Mouse (Mus musculus) liver, embryonic 14.5 days (tissue): ENCODE data around the gene Ubqlnl. TPM values are rescaled to one million over a fixed set of nuclear protein-coding genes. Genes with fewer than 3 reads are reported as not detected.
A peak's percentile ranks its signal among the peaks of the same experiment; 100 is the strongest.

Experiments used
- ATAC-seq: fragments of 200-750 bp; cut with Nextera tagmentation; 2 replicates; pipeline ENCODE4 v1.8.0; 2017; ENCODE audit warnings: moderate number of reproducible peaks, mild to moderate bottlenecking, moderate library complexity; ENCODE audit not compliant: insufficient read depth
- DNase-seq, 3 experiments: peaks; one replicate each; pipeline ENCODE4 v3.0.0-alpha.2; 2012 to 2013; ENCODE audit warnings: low read depth in 3 of 3, low spot score in 3 of 3
- H3K27ac ChIP-seq: fragments of 300-500 bp; sonication (generic); 2 replicates; pipeline ENCODE4 v1.5.1; 2014; ENCODE audit warnings: moderate library complexity, mild to moderate bottlenecking, control low read depth, inconsistent platforms
- H3K27me3 ChIP-seq: fragments of 300-500 bp; sonication (generic); 2 replicates; pipeline ENCODE4 v1.6.1; 2014; ENCODE audit warnings: mild to moderate bottlenecking, low read length, moderate library complexity; ENCODE audit not compliant: control insufficient read depth, insufficient read depth
- H3K36me3 ChIP-seq: fragments of 300-500 bp; sonication (generic); replicated peaks from 2 replicates; pipeline ENCODE4 v1.6.1; 2014; ENCODE audit warnings: low read depth; ENCODE audit not compliant: control insufficient read depth, insufficient read depth
- H3K4me1 ChIP-seq, 2 experiments: fragments of 200-500 bp in 1 of 2; fragments of 300-500 bp in 1 of 2; sonication (generic) in 1 of 2; replicated peaks; 2 replicates each; pipeline ENCODE4 v1.6.1; 2012 to 2014; ENCODE audit warnings: antibody characterized with exemption in 1 of 2, inconsistent platforms in 1 of 2, low read length in 1 of 2; ENCODE audit not compliant: control insufficient read depth in 2 of 2, insufficient read depth in 2 of 2
- H3K4me2 ChIP-seq: fragments of 300-500 bp; sonication (generic); 2 replicates; pipeline ENCODE4 v1.6.1; 2014; ENCODE audit warnings: low read depth, mild to moderate bottlenecking, control low read depth, moderate library complexity
- H3K4me3 ChIP-seq, 2 experiments: fragments of 200-500 bp in 1 of 2; fragments of 300-500 bp in 1 of 2; sonication (generic) in 1 of 2; 2 replicates each; pipeline ENCODE4 v1.5.1; 2012 to 2014; ENCODE audit warnings: low read depth in 2 of 2, low read length in 2 of 2, mild to moderate bottlenecking in 2 of 2, control low read depth in 1 of 2, inconsistent platforms in 1 of 2, moderate library complexity in 1 of 2; ENCODE audit not compliant: insufficient read depth in 1 of 2
- H3K9ac ChIP-seq: fragments of 300-500 bp; sonication (generic); replicated peaks from 2 replicates; pipeline ENCODE4 v1.6.1; 2014; ENCODE audit warnings: mild to moderate bottlenecking, control low read depth, moderate library complexity
- H3K9me3 ChIP-seq: fragments of 300-500 bp; sonication (generic); 2 replicates; pipeline ENCODE4 v1.6.1; 2016; ENCODE audit warnings: low read length, mixed read lengths; ENCODE audit not compliant: control insufficient read depth
- CTCF ChIP-seq: IDR thresholded peaks from 2 replicates; pipeline ENCODE4 v1.5.1; 2016; ENCODE audit warnings: antibody characterized with exemption, low read depth, control low read depth
- EP300 ChIP-seq: IDR thresholded peaks from 2 replicates; pipeline ENCODE4 v1.6.1; 2016; ENCODE audit warnings: antibody characterized with exemption, low read depth
- WGBS: fragments of 180-500 bp; shearing (Covaris S2); extraction: QIAGEN DNeasy Blood & Tissue Kit; methylation state at CpG from one replicate; pipeline ENCODE4 v1.1.7; 2014; ENCODE audit not compliant: insufficient replicate concordance; 5-methylcytosine and 5-hydroxymethylcytosine counted together
- polyA plus RNA-seq, 2 experiments: library from polyadenylated mRNA; depleted of rRNA in 1 of 2; stranded (reverse) in 1 of 2; unstranded in 1 of 2; fragments of >200 nt; fragmentation: Nextera tagmentation in 1 of 2; extraction: Ambion mirVana in 1 of 2; gene quantifications; 2 replicates each; pipeline versions ENCODE4 v1.2.1 to v1.2.3; 2012 to 2014

Ubqlnl gene
- polyA plus RNA-seq (2012; rRNA removed) (not detected in 2 replicates), polyA plus RNA-seq (2014; fragmentation: Nextera tagmentation; extraction: Ambion mirVana) (not detected in 2 replicates)

DNA sequence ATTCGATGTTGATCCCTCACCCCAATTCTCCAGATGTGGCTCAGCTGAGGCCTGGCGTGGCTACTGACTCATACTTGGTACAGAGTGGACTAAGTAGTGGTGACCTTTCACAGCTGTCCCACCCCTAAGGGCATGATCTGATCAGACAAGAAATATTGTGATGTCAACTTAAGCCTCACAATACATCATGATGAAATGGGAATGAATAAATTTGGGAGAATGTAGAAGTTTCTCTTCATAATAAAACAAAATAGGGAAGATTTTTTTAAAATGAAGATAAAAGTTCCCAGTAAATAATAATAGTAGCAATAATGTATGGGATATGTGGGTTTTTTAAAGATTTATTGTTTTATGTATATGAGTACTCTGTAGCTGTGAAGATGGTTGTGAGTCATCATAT is at the start of gene Ubqlnl:
TSS of gene Ubqlnl (minus strand) at position 101 of the 400 bp plus-strand sequence.
- no peak for TF ChIP-seq EP300
- no peak for TF ChIP-seq CTCF

DNA sequence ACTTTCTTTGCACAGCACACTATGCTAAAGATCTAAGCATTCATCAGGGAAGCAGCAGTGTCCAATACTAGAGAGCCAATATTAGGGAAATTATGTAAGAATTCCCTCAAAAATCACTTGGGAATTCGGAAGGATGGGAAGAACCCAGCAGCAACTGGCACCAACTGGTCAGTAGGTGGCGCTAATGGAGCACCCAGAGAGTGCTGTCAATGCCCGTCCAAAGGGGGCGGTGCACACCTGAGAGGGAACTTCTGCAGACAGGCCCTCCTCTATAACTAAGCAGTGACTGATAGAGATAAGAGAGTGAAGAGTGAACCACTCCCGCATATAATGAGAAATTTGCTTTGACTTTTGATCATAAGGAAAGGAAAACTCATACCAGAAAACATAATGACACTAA is 49.5 kb upstream of the Ubqlnl start:
- Histone ChIP-seq H3K27me3 (no peaks in the 10 kb centered on the region), H3K4me3 (no peak overlapping the region), H3K36me3 (no peaks in the 10 kb centered on the region), H3K27ac (no peak overlapping the region), H3K4me2 (no peak overlapping the region), H3K9ac (no peak overlapping the region), H3K9me3 (no peaks in the 10 kb centered on the region), H3K4me1 (no peaks in the 10 kb centered on the region)
- TF ChIP-seq EP300 = no peak
- peak; percentile 92 for TF ChIP-seq CTCF
- 2% methylated on average over 5 of the region's 5 CpGs for WGBS
- ATAC-seq (peak; percentile 59), DNase-seq (peak; percentile 19 to 33 (median 32))

More for the DNA sequence above, at the start of gene Ubqlnl:
- no peaks in the 10 kb centered on the region for H3K36me3 ChIP-seq
- 55% methylated on average over 2 of the region's 2 CpGs for WGBS
- H3K4me2 ChIP-seq = no peak within 1 kb of the TSS
- H3K9me3 ChIP-seq = no peaks in the 10 kb centered on the region
- no peak within 1 kb of the TSS for H3K9ac ChIP-seq
- no peak within 1 kb of the TSS for H3K4me3 ChIP-seq
- no peak within 1 kb of the TSS for H3K27ac ChIP-seq
- H3K27me3 ChIP-seq = no peaks in the 10 kb centered on the region
- ATAC-seq (no peak), DNase-seq (no peak)
- H3K4me1 ChIP-seq = no peaks in the 10 kb centered on the region

DNA sequence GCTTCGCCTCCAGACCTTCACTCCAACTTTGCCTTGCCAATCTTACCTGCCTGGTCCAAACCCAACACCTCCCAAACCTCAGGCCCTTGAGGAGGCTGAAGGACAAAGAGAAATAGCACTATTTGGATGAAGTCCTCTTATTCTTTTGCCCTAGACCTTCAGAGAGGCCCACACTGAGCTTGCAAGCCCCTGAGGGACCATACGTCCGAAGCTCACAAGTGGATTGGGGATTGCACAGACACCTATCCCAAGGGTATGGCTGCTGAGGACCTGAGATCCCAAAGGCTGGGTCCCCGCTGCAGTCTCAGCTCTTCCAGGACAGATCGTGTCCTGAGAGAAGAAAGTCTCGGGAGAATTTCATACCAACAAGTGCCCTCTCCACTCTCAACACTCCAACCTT is 45.5 kb upstream of the Ubqlnl start, which contains the start of gene Olfr649:
TSS of gene Olfr649 (minus strand) at position 101 of the 400 bp plus-strand sequence.
- no peak for ATAC-seq
- H3K27me3 ChIP-seq = no peaks in the 10 kb centered on the region
- H3K9ac ChIP-seq = no peak within 1 kb of the TSS
- DNase-seq = no peak
- no peak within 1 kb of the TSS for H3K27ac ChIP-seq
- H3K4me2 ChIP-seq = no peak within 1 kb of the TSS
- H3K4me1 ChIP-seq = no peaks in the 10 kb centered on the region
- H3K36me3 ChIP-seq = no peaks in the 10 kb centered on the region
- no peaks in the 10 kb centered on the region for H3K9me3 ChIP-seq
- TF ChIP-seq EP300 (no peak), CTCF (no peak)
- H3K4me3 ChIP-seq = no peak within 1 kb of the TSS
- 55% methylated on average over 6 of the region's 6 CpGs for WGBS

DNA sequence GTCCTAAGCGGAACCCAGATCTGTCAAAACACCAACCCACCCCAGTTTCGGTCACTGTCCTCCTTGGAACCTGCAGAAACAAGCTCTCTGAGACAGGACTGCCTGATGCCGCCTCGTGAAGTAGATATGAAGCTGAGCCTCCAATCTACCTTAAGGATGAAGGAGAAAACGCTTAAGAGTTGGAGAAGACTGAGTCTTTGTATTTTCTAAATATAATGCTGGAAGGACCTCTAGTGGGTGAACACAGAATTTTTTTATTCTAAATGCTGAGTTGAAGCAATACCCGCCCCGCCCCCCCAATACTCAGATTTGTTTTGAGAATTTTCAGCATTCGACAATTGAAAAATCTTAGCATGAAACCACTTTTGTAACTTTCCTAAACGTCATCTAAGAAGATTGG is 40.9 kb upstream of the Ubqlnl start:
- no peak for ATAC-seq
- Histone ChIP-seq H3K4me1 (no peaks in the 10 kb centered on the region), H3K4me2 (no peak overlapping the region), H3K9me3 (no peaks in the 10 kb centered on the region), H3K9ac (no peak overlapping the region), H3K36me3 (no peaks in the 10 kb centered on the region), H3K27ac (no peak overlapping the region), H3K4me3 (no peak overlapping the region), H3K27me3 (no peaks in the 10 kb centered on the region)
- DNase-seq = no peak
- 33% methylated on average over 9 of the region's 9 CpGs for WGBS
- TF ChIP-seq CTCF (no peak), EP300 (no peak)

DNA sequence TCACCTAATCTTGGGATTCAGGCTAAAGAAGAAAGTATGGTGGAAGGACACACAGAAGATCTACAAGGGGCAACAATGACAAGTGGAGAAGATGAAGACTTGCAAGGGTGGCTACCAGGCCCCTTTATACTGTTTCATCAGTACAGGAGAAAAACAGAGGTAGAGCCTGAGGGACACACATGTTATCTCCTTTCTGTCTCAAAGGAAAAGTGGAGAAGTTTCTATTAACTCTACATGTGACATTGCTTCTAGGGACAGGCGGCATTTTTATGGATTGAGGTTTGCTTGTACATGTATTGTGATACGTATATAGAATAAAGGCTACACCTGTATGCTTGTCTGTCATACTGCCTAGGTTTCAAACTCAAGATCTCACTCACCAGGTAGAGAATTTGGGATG is 32.9 kb upstream of the Ubqlnl start, which contains the start of gene Olfr648:
TSS of gene Olfr648 (minus strand) at position 101 of the 400 bp plus-strand sequence.
- WGBS = 65% methylated on average over 2 of the region's 2 CpGs
- no peak for DNase-seq

More for the DNA sequence above, 32.9 kb upstream of the Ubqlnl start, which contains the start of gene Olfr648:
- H3K4me1 ChIP-seq = no peaks in the 10 kb centered on the region
- H3K4me3 ChIP-seq = no peak within 1 kb of the TSS
- H3K27ac ChIP-seq = no peak within 1 kb of the TSS
- no peak within 1 kb of the TSS for H3K4me2 ChIP-seq
- no peaks in the 10 kb centered on the region for H3K27me3 ChIP-seq
- H3K9ac ChIP-seq = no peak within 1 kb of the TSS
- no peaks in the 10 kb centered on the region for H3K9me3 ChIP-seq
- no peaks in the 10 kb centered on the region for H3K36me3 ChIP-seq
- no peak for ATAC-seq
- no peak for TF ChIP-seq CTCF
- no peak for TF ChIP-seq EP300
